Mouse (Mus musculus): ENCODE measurements around the gene Ckap2l.

Gene Ckap2l

GRCm38 (mm10) chr2:129233803-129234477, 63.1 kb downstream of the Ckap2l start:
- 82% methylated on average over 9 of the region's 9 CpGs for WGBS

- 80% methylated on average over 1 of the region's 1 CpGs for WGBS
These were observed 63.8 kb downstream of the Ckap2l start for GRCm38 (mm10) chr2:129233218-129233617.

DNA sequence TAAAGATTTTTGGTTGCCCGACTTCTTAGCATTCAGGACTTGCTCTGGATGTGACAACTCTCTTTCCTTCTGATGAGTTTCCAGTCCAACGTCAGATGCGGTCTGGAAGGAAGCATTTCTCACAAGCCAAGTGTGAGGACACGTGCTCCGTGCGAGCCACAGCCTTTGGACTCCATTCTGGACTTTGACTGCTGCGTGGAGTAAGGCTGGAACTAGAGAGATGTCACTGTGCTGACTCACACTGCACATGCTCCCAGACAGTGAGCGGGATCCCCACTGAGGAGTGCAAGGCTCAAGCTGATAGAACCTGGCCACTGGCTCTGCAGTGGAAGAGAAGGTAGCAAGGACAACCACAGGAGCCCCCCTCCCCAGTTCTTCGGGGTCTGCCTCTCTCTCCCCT, 64.5 kb downstream of the Ckap2l start:
- WGBS, result 44% methylated on average over 9 of the region's 9 CpGs

DNA sequence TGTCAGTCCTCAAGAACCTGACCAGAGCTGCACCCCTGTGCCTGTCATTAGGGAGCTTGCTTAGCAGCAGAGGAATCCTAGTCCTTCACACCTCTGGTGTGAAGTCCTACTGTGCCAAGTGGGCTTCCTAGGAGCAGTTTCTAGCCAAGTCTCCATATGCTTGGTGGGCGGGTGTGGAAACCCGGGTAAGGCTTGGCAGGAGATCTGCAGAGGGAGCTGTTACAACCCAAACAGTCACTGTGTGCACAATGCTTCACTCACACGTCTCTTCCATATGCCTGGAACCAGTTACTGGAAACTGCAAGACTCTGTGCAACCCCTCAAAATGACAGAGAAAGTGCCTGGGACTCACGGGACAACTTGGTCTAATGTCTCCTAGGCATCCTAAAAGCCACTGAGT, 65.0 kb downstream of the Ckap2l start:
- 20% methylated on average over 4 of the region's 4 CpGs for WGBS

DNA sequence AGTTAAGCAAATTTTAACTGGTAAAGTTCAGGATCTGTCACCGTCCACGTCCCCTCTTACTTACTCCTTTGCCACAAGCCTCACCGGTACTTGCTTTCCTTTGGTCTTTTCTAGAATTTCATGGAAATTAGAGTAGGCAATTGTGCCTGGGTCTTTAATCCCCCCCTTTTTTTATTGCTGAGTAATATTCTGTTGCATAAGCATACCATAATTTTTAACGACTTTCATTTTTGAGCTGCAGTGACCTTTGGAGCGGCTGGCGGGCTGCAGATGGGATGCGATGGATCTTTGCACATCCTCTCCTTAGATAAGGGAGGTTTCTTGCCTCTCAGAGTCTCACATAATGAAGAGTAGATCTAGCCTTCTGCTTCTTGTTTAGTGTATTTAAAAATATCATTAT, 67.7 kb downstream of the Ckap2l start:
- WGBS, result 94% methylated on average over 7 of the region's 7 CpGs

- 93% methylated on average over 4 of the region's 4 CpGs for WGBS
These were observed 68.4 kb downstream of the Ckap2l start for GRCm38 (mm10) chr2:129228571-129228970.

- WGBS, result 87% methylated on average over 6 of the region's 7 CpGs
These were observed 69.3 kb downstream of the Ckap2l start for GRCm38 (mm10) chr2:129227709-129228108.

GRCm38 (mm10) chr2:129227011-129227529, 69.9 kb downstream of the Ckap2l start:
- WGBS, result 82% methylated on average over 7 of the region's 7 CpGs

DNA sequence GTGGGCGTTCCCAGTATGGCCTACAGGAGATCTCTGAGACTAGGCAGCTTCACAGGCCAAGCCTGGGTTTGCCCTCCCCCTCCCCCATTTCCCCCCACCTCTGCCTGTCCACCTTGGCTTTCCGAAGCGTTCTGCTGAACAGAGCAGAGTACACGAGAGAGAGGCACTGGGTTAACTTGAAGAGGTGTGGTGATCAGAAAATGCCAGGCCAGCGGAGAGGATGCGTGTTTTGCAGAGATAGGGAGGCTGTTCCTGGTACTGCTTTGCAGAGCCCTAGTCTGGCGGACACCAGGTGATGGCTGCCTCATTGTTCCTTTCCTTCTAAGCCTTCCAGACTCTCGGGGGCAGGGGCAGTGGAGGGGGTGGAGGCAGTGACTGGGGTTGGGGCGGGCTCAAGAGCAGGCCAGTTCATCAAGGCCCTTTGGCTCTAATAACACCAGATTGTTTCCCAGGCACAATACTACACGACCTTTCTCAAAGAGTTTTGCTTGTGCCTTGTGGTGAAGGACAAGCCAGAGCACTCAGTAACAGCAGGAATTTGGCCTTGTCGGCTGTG, 70.6 kb downstream of the Ckap2l start:
- WGBS, result 83% methylated on average over 11 of the region's 11 CpGs

DNA sequence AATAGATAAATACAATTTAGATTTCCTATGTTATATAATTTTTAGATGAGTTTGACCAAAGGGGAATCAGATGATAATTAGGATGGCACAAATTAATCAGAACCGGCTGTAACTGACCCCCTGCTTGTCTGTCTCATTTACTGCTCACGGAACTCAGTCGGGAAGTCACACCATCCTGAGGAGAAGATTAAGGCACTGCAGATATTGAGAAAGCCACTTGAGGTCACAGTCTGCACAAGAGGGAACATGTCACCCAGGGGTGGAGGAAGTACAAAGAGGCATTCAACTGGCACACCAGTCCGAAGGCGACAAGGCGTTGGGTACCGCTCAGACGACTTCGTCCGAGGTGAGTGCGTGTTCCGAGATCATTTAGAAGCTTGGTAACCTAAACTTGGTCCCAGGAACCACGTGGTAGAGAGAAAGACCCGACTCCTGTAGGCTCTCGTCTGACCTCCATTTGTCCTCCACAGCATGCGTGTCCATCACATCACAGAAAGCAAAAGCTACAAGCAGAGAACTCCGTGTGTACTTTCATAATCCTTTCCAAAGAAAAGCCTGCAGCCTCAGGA, 71.7 kb downstream of the Ckap2l start:
- 90% methylated on average over 17 of the region's 17 CpGs for WGBS

GRCm38 (mm10) chr2:129224178-129224577, 72.8 kb downstream of the Ckap2l start:
- WGBS, result 87% methylated on average over 4 of the region's 4 CpGs

- WGBS, result 58% methylated on average over 9 of the region's 9 CpGs
These were observed 75.8 kb downstream of the Ckap2l start for GRCm38 (mm10) chr2:129221097-129221632.

GRCm38 (mm10) chr2:129218537-129219105, 78.4 kb downstream of the Ckap2l start:
- 57% methylated on average over 4 of the region's 4 CpGs for WGBS
